Mouse (Mus musculus) heart, postnatal 0 days (tissue): ENCODE results near the gene Tmem266. TPM values are rescaled to one million over a fixed set of nuclear protein-coding genes. Genes with fewer than 3 reads are reported as not detected.

Experiments used
- ATAC-seq: fragments of 200-750 bp; cut with Nextera tagmentation; 2 replicates; pipeline ENCODE4 v1.8.0; 2017; ENCODE audit warnings: low read depth, moderate number of reproducible peaks, moderate library complexity; ENCODE audit not compliant: insufficient read depth
- DNase-seq: peaks from one replicate; pipeline ENCODE4 v3.0.0-alpha.2; 2016; ENCODE audit warnings: low spot score
- H3K27ac ChIP-seq: fragments of 300-500 bp; sonication (generic); 2 replicates; pipeline ENCODE4 v1.5.1; 2014; ENCODE audit warnings: low read depth, mild to moderate bottlenecking
- H3K27me3 ChIP-seq: fragments of 300-500 bp; sonication (generic); 2 replicates; pipeline ENCODE4 v1.6.1; 2014; ENCODE audit warnings: low read length, mixed read lengths; ENCODE audit not compliant: control insufficient read depth, insufficient read depth
- H3K36me3 ChIP-seq: fragments of 300-500 bp; sonication (generic); replicated peaks from 2 replicates; pipeline ENCODE4 v1.6.1; 2014; ENCODE audit warnings: low read length, mixed read lengths; ENCODE audit not compliant: control insufficient read depth, insufficient read depth
- H3K4me1 ChIP-seq: fragments of 300-500 bp; sonication (generic); 2 replicates; pipeline ENCODE4 v1.6.1; 2014; ENCODE audit warnings: antibody characterized with exemption; ENCODE audit not compliant: control insufficient read depth, insufficient read depth
- H3K4me2 ChIP-seq: fragments of 300-500 bp; sonication (generic); 2 replicates; pipeline ENCODE4 v1.6.1; 2014; ENCODE audit warnings: low read depth, mild to moderate bottlenecking, low read length, moderate library complexity
- H3K4me3 ChIP-seq: fragments of 300-500 bp; sonication (generic); 2 replicates; pipeline ENCODE4 v1.5.1; 2014; ENCODE audit warnings: low read depth, low read length
- H3K9ac ChIP-seq: fragments of 300-500 bp; sonication (generic); replicated peaks from 2 replicates; pipeline ENCODE4 v1.6.1; 2014; ENCODE audit warnings: low read depth, low read length, mixed read lengths
- H3K9me3 ChIP-seq: fragments of 300-500 bp; sonication (generic); replicated peaks from 2 replicates; pipeline ENCODE4 v1.6.1; 2016; ENCODE audit warnings: low read length; ENCODE audit not compliant: control insufficient read depth
- CTCF ChIP-seq: IDR thresholded peaks from 2 replicates; pipeline ENCODE4 v1.5.1; 2016; ENCODE audit warnings: antibody characterized with exemption, control low read depth, low read depth
- EP300 ChIP-seq: IDR thresholded peaks from 2 replicates; pipeline ENCODE4 v1.6.1; 2016; ENCODE audit warnings: antibody characterized with exemption, low read depth
- WGBS: fragments of 180-500 bp; shearing (Covaris S2); extraction: QIAGEN DNeasy Blood & Tissue Kit; methylation state at CpG from one replicate; pipeline ENCODE4 v1.1.7; 2014; 5-methylcytosine and 5-hydroxymethylcytosine counted together
- polyA plus RNA-seq: library from polyadenylated mRNA; unstranded; fragments of >200 nt; fragmentation: Nextera tagmentation; extraction: Ambion mirVana; gene quantifications from 2 replicates; pipeline ENCODE4 v1.2.1, GENCODE M21; 2015
- total RNA-seq: library from RNA; depleted of rRNA; stranded (reverse); fragments of >200 nt; gene quantifications from 2 replicates; pipeline ENCODE4 v1.2.3, GENCODE M21; 2014; ENCODE audit warnings: low replicate concordance

The Tmem266 gene
- total and polyA plus RNA-seq, 2 experiments from 2014 or later, result 0.11 to 2.1 TPM

GRCm38 (mm10) chr9:55357164-55357563 is 30.5 kb downstream of the Tmem266 start:
- no peak for ATAC-seq
- 68% methylated on average over 1 of the region's 1 CpGs for WGBS

GRCm38 (mm10) chr9:55360372-55360771 is 33.7 kb downstream of the Tmem266 start:
- H3K4me2 ChIP-seq, result no peak overlapping the region
- H3K4me3 ChIP-seq, result no peak overlapping the region
- H3K9ac ChIP-seq, result no peak overlapping the region
- WGBS, result 69% methylated on average over 3 of the region's 3 CpGs
- H3K36me3 ChIP-seq, result no peaks in the 10 kb centered on the region
- H3K9me3 ChIP-seq, result no peaks in the 10 kb centered on the region
- ATAC-seq (no peak), DNase-seq (no peak)
- no peaks in the 10 kb centered on the region for H3K4me1 ChIP-seq
- no peaks in the 10 kb centered on the region for H3K27me3 ChIP-seq
- TF ChIP-seq CTCF, result no peak
- no peak for TF ChIP-seq EP300
- H3K27ac ChIP-seq, result no peak overlapping the region

More at GRCm38 (mm10) chr9:55357164-55357563, 30.5 kb downstream of the Tmem266 start:
- H3K27ac ChIP-seq, result no peak overlapping the region
- H3K4me3 ChIP-seq, result no peak overlapping the region
- H3K4me2 ChIP-seq, result no peak overlapping the region
- no peak for TF ChIP-seq CTCF
- no peak for TF ChIP-seq EP300
- H3K4me1 ChIP-seq, result no peaks in the 10 kb centered on the region
- no peaks in the 10 kb centered on the region for H3K27me3 ChIP-seq
- H3K9me3 ChIP-seq, result no peaks in the 10 kb centered on the region
- no peaks in the 10 kb centered on the region for H3K36me3 ChIP-seq
- H3K9ac ChIP-seq, result no peak overlapping the region
- DNase-seq, result no peak

GRCm38 (mm10) chr9:55360861-55361260 is 34.1 kb downstream of the Tmem266 start:
- H3K4me1 ChIP-seq, result no peaks in the 10 kb centered on the region
- H3K27me3 ChIP-seq, result no peaks in the 10 kb centered on the region
- no peak overlapping the region for H3K9ac ChIP-seq
- no peak overlapping the region for H3K4me3 ChIP-seq
- H3K9me3 ChIP-seq, result no peaks in the 10 kb centered on the region
- DNase-seq (no peak), ATAC-seq (no peak)
- 51% methylated on average over 7 of the region's 7 CpGs for WGBS
- TF ChIP-seq EP300 (no peak), CTCF (no peak)
- no peaks in the 10 kb centered on the region for H3K36me3 ChIP-seq
- H3K27ac ChIP-seq, result no peak overlapping the region
- H3K4me2 ChIP-seq, result no peak overlapping the region

GRCm38 (mm10) chr9:55361969-55362368 is 35.3 kb downstream of the Tmem266 start:
- ATAC-seq, result no peak
- TF ChIP-seq CTCF, result no peak
- TF ChIP-seq EP300, result no peak
- H3K27ac ChIP-seq, result no peak overlapping the region
- H3K9ac ChIP-seq, result no peak overlapping the region
- H3K4me1 ChIP-seq, result no peaks in the 10 kb centered on the region
- no peak for DNase-seq
- no peaks in the 10 kb centered on the region for H3K9me3 ChIP-seq
- 75% methylated on average over 5 of the region's 5 CpGs for WGBS
- no peaks in the 10 kb centered on the region for H3K36me3 ChIP-seq
- H3K4me2 ChIP-seq, result no peak overlapping the region
- no peaks in the 10 kb centered on the region for H3K27me3 ChIP-seq
- H3K4me3 ChIP-seq, result no peak overlapping the region

- H3K36me3 ChIP-seq, result no peaks in the 10 kb centered on the region
- H3K27me3 ChIP-seq, result no peaks in the 10 kb centered on the region
- no peaks in the 10 kb centered on the region for H3K9me3 ChIP-seq
- H3K4me3 ChIP-seq, result no peak overlapping the region
- no peak overlapping the region for H3K9ac ChIP-seq
- no peaks in the 10 kb centered on the region for H3K4me1 ChIP-seq
- no peak for DNase-seq
- TF ChIP-seq EP300 (no peak), CTCF (no peak)
- no peak overlapping the region for H3K27ac ChIP-seq
- H3K4me2 ChIP-seq, result no peak overlapping the region
- no peak for ATAC-seq
These were observed 37.0 kb downstream of the Tmem266 start for GRCm38 (mm10) chr9:55363707-55364106.

GRCm38 (mm10) chr9:55368011-55368410 is 41.3 kb downstream of the Tmem266 start:
- Histone ChIP-seq H3K36me3 (no peaks in the 10 kb centered on the region), H3K4me3 (no peak overlapping the region), H3K4me1 (no peaks in the 10 kb centered on the region), H3K9me3 (no peaks in the 10 kb centered on the region), H3K4me2 (no peak overlapping the region), H3K27ac (no peak overlapping the region), H3K9ac (no peak overlapping the region), H3K27me3 (no peaks in the 10 kb centered on the region)
- no peak for TF ChIP-seq CTCF
- TF ChIP-seq EP300, result no peak
- ATAC-seq (no peak), DNase-seq (no peak)
- WGBS, result 61% methylated on average over 3 of the region's 3 CpGs
